Mouse (Mus musculus) limb, embryonic 10.5 days (tissue): ENCODE results near the gene Tspan18. TPM values are rescaled to one million over a fixed set of nuclear protein-coding genes. Genes with fewer than 3 reads are reported as not detected.

Experiments
- DNase-seq: peaks from one replicate; pipeline ENCODE4 v3.0.0-alpha.2; 2017; ENCODE audit warnings: low spot score
- H3K27ac ChIP-seq: fragments of 300-500 bp; sonication (generic); 2 replicates; pipeline ENCODE4 v1.5.1; 2016; ENCODE audit warnings: mild to moderate bottlenecking
- H3K27me3 ChIP-seq: fragments of 300-500 bp; sonication (generic); 2 replicates; pipeline ENCODE4 v1.6.1; 2016; ENCODE audit warnings: low read depth, mild to moderate bottlenecking; ENCODE audit not compliant: poor library complexity, severe bottlenecking
- H3K36me3 ChIP-seq: fragments of 300-500 bp; sonication (generic); 2 replicates; pipeline ENCODE4 v1.6.1; 2016; ENCODE audit warnings: mild to moderate bottlenecking, moderate library complexity
- H3K4me1 ChIP-seq: fragments of 300-500 bp; sonication (generic); 2 replicates; pipeline ENCODE4 v1.6.1; 2016
- H3K4me3 ChIP-seq: fragments of 300-500 bp; sonication (generic); 2 replicates; pipeline ENCODE4 v1.5.1; 2016; ENCODE audit warnings: mild to moderate bottlenecking, moderate library complexity
- H3K9me3 ChIP-seq: fragments of 300-500 bp; sonication (generic); replicated peaks from 2 replicates; pipeline ENCODE4 v1.6.1; 2016; ENCODE audit warnings: mild to moderate bottlenecking
- WGBS: fragments of 180-500 bp; shearing (Covaris S2); methylation state at CpG from one replicate; pipeline ENCODE4 v1.1.7; 2016; 5-methylcytosine and 5-hydroxymethylcytosine counted together
- polyA plus RNA-seq: library from polyadenylated mRNA; unstranded; fragments of >200 nt; fragmentation: Nextera tagmentation; extraction: Ambion mirVana; gene quantifications from 2 replicates; pipeline ENCODE4 v1.2.1, GENCODE M21; 2016

Gene Tspan18
- polyA plus RNA-seq, 1 experiment from 2014 or later: 13.4 TPM

DNA sequence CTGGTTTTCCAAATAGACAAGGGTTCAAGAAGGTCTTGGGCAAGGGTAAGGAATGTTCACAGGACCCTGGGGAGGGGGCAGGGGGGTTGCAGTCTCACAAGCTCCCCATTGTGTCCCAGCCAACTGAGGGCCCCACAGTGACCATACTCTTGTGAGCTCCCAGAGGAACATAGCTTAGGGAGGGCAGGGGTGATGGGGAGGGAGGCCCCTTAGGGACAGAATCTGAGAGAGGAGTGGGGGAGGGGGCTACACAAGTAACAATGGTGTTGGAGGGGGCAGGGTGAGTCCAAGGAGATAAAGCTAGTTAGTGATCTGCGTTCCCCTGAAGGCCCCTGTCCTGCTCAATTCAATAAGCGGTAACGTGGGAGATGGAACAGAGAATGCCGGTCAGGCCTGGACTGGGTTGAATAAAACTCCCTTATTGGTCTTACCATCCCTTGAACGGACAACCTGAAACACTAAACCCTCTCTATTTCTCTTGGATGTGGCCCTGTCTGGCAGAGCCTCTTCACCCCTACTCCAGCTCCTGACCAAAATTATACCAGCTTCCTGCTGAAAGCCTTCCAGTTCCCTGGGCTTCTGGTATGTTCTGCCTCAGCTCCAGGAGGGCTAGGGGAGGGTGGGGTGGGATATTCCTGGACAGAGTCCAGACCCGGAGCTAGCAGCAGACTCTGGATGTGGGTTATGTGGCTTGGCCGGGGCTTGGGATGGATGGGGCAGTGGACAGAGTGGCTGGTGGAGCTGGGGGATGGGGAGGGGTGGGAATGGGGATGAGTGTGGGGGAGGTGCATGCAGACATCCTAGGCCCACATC lies 50.6 kb downstream of the Tspan18 start:
- 64% methylated on average over 7 of the region's 7 CpGs for WGBS
- H3K9me3 ChIP-seq: no peaks in the 10 kb centered on the region
- no peak for DNase-seq
- H3K4me3 ChIP-seq: no peak overlapping the region
- H3K4me1 ChIP-seq: peaks cover 74% of the 10 kb centered on the region
- H3K27ac ChIP-seq: peak overlapping the region; percentile 63
- H3K27me3 ChIP-seq: no peaks in the 10 kb centered on the region
- H3K36me3 ChIP-seq: no peaks in the 10 kb centered on the region

DNA sequence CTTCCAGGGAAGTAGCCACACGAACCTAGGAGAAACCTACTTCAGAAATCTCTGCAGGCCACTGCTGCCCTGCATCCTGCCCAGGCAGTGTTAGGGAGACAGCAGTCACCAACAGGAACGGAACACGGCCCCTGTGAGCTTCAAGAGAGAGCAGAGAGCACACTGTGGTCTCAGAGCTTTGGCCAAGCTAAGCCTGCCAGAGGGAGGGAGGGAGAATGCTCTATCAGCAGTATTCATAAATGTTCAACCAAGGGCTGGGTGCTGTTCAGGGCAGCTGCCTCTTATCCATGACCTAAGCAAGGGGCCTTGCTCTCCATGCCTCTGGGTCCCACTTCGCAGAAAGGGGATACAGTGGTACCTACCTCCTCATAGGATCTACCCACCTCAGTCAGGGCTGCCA lies 51.7 kb downstream of the Tspan18 start:
- H3K36me3 ChIP-seq: no peaks in the 10 kb centered on the region
- H3K9me3 ChIP-seq: no peaks in the 10 kb centered on the region
- DNase-seq: no peak
- no peak overlapping the region for H3K4me3 ChIP-seq
- peaks cover 84% of the 10 kb centered on the region for H3K4me1 ChIP-seq
- 87% methylated on average over 4 of the region's 4 CpGs for WGBS
- peak overlapping the region; percentile 63 for H3K27ac ChIP-seq
- no peaks in the 10 kb centered on the region for H3K27me3 ChIP-seq

DNA sequence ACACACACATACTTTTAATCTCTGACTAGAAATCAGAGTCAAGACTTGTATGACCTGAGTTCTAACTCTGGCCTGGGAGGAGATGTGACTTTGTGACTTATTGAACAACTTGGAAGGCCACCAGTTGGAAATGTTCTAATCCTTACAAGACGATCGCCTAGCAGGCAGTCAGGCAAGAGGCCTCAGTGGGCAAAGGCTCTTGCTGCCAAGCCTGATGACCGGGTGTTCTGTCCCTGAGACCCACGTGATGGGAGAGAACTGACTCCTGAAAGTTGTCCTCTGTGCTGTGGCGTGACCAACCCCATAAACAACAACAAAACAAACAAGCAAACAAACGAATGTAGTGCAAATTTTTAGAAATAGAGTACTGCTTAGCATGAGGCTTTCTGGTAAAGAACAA lies 52.8 kb downstream of the Tspan18 start:
- Histone ChIP-seq H3K27ac (no peak overlapping the region), H3K9me3 (no peaks in the 10 kb centered on the region), H3K4me1 (peaks cover 83% of the 10 kb centered on the region), H3K4me3 (no peak overlapping the region), H3K36me3 (no peaks in the 10 kb centered on the region), H3K27me3 (no peaks in the 10 kb centered on the region)
- no peak for DNase-seq
- WGBS: 84% methylated on average over 6 of the region's 6 CpGs

DNA sequence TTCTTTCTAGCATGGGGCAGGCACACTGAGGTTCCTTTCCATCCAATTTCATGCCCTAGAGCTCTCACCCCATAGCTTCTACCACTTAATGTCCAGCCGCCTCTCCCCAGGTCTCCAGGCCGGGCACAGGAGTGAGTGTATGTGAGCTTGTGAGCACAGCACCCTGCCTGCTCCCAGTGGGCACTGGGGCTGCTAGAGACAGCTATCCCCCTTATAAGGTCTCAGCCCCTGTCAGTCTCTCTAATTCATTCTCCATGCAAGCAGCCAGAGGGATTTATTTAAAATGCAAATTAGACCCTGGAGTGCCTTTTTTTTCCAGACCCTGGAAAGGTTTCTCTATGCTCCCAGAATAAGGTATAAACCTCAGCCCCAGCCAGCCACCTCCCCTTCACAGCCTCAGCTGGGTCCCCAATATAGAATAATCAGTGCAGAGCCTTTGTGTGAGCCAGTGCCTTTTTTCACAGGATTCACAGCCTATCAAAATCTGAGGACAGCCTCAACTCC lies 54.1 kb downstream of the Tspan18 start:
- peak overlapping the region; percentile 66 for H3K27ac ChIP-seq
- H3K9me3 ChIP-seq: no peaks in the 10 kb centered on the region
- 82% methylated on average over 2 of the region's 2 CpGs for WGBS
- peaks cover 72% of the 10 kb centered on the region for H3K4me1 ChIP-seq
- H3K4me3 ChIP-seq: no peak overlapping the region
- no peaks in the 10 kb centered on the region for H3K36me3 ChIP-seq
- no peak for DNase-seq
- H3K27me3 ChIP-seq: no peaks in the 10 kb centered on the region

DNA sequence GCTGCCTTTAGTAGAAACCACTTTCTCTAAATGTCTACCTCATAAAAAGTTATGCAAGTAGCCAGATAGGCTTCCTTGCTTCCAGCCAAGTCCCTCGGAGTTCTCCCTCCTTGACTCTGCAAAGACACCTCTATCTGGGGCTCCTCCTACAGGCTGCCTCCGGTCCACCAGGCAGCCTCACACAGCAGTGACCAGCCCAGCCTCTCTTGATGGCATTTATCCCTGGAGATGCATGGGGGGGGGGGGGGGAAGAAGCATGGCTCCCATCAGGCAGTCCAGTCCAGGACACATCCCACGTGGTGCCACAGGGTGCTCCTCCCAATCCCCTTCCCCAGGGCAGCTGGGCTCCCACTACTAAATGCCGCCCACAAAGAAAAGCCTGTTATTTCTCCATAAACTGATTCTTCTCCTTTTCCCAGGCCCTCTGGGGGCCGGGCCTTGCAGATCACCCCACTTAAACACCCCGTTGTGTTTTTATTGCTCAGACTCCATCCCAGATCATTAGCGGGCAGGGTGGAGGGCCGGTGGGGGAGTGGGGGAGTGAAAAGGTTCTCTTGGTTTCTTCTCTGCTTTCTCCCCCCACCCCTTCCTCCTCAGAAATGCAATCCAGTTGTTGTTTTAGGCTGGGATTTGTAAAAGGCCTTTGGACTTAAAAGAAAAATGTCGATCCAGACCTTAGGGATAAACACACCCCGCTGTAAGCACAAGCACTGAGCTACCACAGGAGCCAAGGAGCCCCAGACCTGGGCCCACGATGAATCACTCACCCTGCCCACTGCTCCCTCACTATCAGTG lies 55.9 kb downstream of the Tspan18 start:
- Histone ChIP-seq H3K4me1 (peaks cover 65% of the 10 kb centered on the region), H3K4me3 (peak overlapping the region; percentile 27; the same call in 1 of the 2 replicates), H3K27ac (peak overlapping the region; percentile 86), H3K9me3 (no peaks in the 10 kb centered on the region), H3K27me3 (no peaks in the 10 kb centered on the region), H3K36me3 (no peaks in the 10 kb centered on the region)
- 11% methylated on average over 11 of the region's 11 CpGs for WGBS
- DNase-seq: peak; percentile 65

DNA sequence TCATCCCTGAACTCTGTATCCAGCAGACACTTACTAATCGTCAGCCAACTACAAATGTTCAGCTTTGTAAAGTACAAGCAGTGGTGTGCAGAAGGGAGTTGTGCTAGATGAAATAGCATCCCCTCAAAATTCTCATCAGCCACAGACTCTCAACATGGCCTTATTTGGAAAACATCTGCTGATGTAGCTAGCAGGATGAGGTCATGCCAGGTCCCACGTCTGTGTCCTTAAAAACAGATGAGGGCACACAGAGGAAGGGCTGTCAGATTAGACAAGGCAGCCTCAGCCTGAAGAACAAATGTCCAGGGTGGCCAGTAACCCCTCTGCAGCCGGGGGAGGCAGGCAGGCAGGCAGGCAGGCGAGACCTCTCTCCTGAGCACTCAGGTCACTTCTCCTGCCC lies 56.8 kb downstream of the Tspan18 start:
- H3K36me3 ChIP-seq: no peaks in the 10 kb centered on the region
- peak overlapping the region; percentile 86 for H3K27ac ChIP-seq
- H3K4me3 ChIP-seq: peak overlapping the region; percentile 27; the same call in 1 of the 2 replicates
- H3K9me3 ChIP-seq: no peaks in the 10 kb centered on the region
- H3K27me3 ChIP-seq: no peaks in the 10 kb centered on the region
- 16% methylated on average over 4 of the region's 4 CpGs for WGBS
- peaks cover 63% of the 10 kb centered on the region for H3K4me1 ChIP-seq
- DNase-seq: peak; percentile 49

DNA sequence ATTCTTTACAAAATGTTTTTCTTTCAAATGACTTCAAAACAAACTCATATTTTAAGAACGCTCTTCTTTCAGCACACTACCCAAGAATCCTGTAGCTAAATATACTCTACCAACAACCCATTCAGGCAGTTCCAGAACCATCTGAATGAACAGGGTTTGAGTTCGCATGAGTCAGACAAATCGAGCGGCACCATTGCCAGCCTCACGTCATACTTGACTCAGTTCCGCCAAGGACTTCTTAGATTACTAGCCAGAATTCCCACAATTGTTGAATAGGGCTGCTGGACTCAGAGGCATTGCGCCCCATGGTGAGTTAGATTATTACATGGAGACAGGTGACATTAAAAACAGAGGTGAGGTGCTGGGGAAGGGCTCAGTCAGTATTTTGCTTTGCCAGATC lies 58.3 kb downstream of the Tspan18 start:
- Histone ChIP-seq H3K36me3 (no peaks in the 10 kb centered on the region), H3K27me3 (no peaks in the 10 kb centered on the region), H3K27ac (no peak overlapping the region; the same call in 1 of the 2 replicates), H3K9me3 (no peaks in the 10 kb centered on the region), H3K4me1 (peaks cover 60% of the 10 kb centered on the region), H3K4me3 (no peak overlapping the region)
- 96% methylated on average over 7 of the region's 7 CpGs for WGBS
- no peak for DNase-seq

DNA sequence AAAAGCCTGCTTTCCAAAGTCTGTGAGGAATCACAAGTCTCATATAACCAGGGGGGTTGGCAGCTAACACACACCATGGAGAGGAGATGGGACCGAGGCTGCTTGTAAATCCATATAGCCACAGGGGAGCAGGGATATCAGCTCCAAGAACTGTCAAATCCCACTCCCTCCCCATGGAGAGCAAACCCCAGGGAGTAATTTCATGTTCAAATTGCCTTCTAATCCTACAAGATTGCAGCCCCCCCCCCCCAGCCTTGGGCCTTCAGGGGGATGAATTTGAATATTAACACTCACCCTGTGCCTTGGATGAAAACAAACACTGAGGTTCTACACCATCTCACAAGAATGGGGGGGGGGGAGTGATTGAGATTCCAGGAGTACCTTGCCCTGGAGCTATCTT lies 60.4 kb downstream of the Tspan18 start:
- Histone ChIP-seq H3K4me1 (peaks cover 54% of the 10 kb centered on the region), H3K9me3 (no peaks in the 10 kb centered on the region), H3K27me3 (no peaks in the 10 kb centered on the region), H3K27ac (no peak overlapping the region), H3K4me3 (no peak overlapping the region), H3K36me3 (no peaks in the 10 kb centered on the region)
- 41% methylated on average over 1 of the region's 1 CpGs for WGBS
- no peak for DNase-seq

DNA sequence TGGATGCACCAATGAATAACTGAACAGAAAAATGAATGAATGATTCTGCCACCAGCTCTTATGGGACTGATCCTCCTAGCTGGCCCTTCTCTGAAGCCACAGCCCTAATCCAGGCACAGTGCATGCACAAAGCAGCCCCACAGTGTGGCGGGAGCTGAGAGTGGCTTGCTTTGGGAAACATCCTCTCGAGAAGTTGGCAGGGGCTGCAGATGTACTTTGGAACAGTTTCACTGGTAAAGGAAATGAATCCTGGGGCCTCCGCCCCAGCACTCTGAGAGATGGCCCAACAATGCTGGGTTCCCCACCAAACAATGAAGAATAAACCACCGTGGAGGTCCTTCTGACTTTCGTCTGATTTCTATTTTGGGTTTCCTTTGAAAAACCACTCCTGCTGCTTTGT lies 64.2 kb downstream of the Tspan18 start:
- Histone ChIP-seq H3K36me3 (no peaks in the 10 kb centered on the region), H3K4me1 (peaks cover 61% of the 10 kb centered on the region), H3K4me3 (no peak overlapping the region), H3K27me3 (no peaks in the 10 kb centered on the region), H3K9me3 (no peaks in the 10 kb centered on the region), H3K27ac (no peak overlapping the region)
- no peak for DNase-seq
- 76% methylated on average over 5 of the region's 5 CpGs for WGBS

DNA sequence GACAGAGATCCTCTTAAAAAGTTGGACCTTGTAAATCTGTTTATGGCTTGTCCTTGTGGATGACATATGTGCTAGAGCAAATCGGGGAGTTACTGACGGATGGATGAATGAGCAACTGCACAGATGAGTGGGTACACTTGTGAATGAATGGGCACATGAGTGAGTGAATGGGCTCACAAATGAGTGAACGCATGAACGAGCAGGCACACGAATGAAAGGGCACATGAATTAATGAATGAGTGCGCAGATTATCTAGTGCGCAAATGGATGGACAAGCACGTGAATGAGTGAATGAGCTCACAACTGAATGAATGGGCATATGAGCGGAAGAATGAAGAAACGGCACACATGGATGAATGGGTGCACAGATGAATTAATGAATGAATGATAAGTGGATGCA lies 64.7 kb downstream of the Tspan18 start:
- no peak overlapping the region for H3K27ac ChIP-seq

DNA sequence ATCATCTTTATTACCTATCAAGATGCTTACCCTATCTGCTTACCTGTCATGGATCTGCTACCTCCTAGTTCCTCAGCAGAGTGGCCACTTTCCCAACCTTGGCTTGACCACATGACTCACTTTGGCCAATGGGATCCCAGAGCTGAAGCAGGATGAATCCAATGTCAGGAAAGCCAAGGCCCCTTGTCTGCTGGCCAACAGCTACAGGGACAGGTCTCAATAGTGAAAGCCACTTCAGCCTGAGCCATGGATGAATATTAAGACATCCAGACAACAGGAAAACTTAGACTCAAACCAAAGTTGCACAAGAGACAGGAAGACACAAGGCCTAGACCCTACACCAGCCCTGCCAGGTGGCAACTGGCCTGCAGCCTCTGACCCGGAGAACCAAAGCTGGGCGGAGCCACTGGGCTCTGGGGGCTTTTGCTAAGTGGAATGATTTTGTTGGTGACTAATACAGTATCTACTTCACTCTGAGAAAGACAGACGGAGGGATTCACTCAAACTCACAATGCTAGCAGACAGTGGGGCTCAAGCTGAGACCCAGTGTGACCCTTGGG lies 65.5 kb downstream of the Tspan18 start:
- 88% methylated on average over 3 of the region's 3 CpGs for WGBS
- Histone ChIP-seq H3K27ac (no peak overlapping the region), H3K4me1 (peaks cover 57% of the 10 kb centered on the region)

More for the DNA sequence above, 64.7 kb downstream of the Tspan18 start:
- no peaks in the 10 kb centered on the region for H3K27me3 ChIP-seq
- DNase-seq: no peak
- no peak overlapping the region for H3K4me3 ChIP-seq
- no peaks in the 10 kb centered on the region for H3K36me3 ChIP-seq
- no peaks in the 10 kb centered on the region for H3K9me3 ChIP-seq
- H3K4me1 ChIP-seq: peaks cover 63% of the 10 kb centered on the region
- WGBS: 97% methylated on average over 10 of the region's 10 CpGs

DNA sequence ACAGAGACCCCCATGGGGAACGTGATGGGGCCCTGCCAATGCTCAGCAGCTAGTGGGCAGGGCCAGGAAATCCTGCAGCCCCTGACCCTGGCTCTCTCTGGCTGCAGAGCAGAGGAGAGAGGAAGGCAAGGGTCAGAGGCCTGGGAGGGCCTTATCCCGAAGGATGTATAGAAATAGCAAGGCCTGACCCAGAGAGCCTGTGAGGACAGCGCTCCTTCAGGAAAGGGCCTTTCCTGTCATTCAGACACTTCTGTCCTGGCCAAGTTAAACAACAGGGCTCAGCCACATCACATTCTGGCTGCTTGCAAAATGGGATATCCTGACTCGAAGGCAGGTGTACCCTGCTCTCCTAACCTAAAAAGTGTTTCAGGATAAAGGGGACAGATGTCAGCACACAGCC lies 66.5 kb downstream of the Tspan18 start:
- no peaks in the 10 kb centered on the region for H3K27me3 ChIP-seq
- H3K36me3 ChIP-seq: no peaks in the 10 kb centered on the region
- no peaks in the 10 kb centered on the region for H3K9me3 ChIP-seq
- peaks cover 56% of the 10 kb centered on the region for H3K4me1 ChIP-seq
- H3K4me3 ChIP-seq: no peak overlapping the region
- WGBS: 64% methylated on average over 4 of the region's 4 CpGs
- peak overlapping the region; percentile 47 for H3K27ac ChIP-seq
- DNase-seq: no peak

More for the DNA sequence above, 65.5 kb downstream of the Tspan18 start:
- Histone ChIP-seq H3K4me3 (no peak overlapping the region), H3K36me3 (no peaks in the 10 kb centered on the region), H3K27me3 (no peaks in the 10 kb centered on the region), H3K9me3 (no peaks in the 10 kb centered on the region)
- DNase-seq: no peak
